Mouse (Mus musculus) liver, embryonic 15.5 days (tissue): ENCODE data around the gene Traip. TPM values are rescaled to one million over a fixed set of nuclear protein-coding genes. Genes with fewer than 3 reads are reported as not detected.

Experiments used
- ATAC-seq: fragments of 200-750 bp; cut with Nextera tagmentation; 2 replicates; pipeline ENCODE4 v1.8.0; 2017; ENCODE audit warnings: moderate number of reproducible peaks, mild to moderate bottlenecking, moderate library complexity; ENCODE audit not compliant: insufficient read depth
- H3K27ac ChIP-seq: fragments of 300-500 bp; sonication (generic); replicated peaks from 2 replicates; pipeline ENCODE4 v1.5.1; 2015; ENCODE audit warnings: mild to moderate bottlenecking, inconsistent platforms
- H3K27me3 ChIP-seq: fragments of 300-500 bp; sonication (generic); 2 replicates; pipeline ENCODE4 v1.6.1; 2015; ENCODE audit warnings: mild to moderate bottlenecking, inconsistent platforms
- H3K36me3 ChIP-seq: fragments of 300-500 bp; sonication (generic); replicated peaks from 2 replicates; pipeline ENCODE4 v1.6.1; 2015; ENCODE audit warnings: moderate library complexity, mild to moderate bottlenecking, inconsistent platforms
- H3K4me1 ChIP-seq: fragments of 300-500 bp; sonication (generic); replicated peaks from 2 replicates; pipeline ENCODE4 v1.6.1; 2015; ENCODE audit warnings: inconsistent platforms
- H3K4me2 ChIP-seq: fragments of 300-500 bp; sonication (generic); 2 replicates; pipeline ENCODE4 v1.6.1; 2015; ENCODE audit warnings: moderate library complexity, mild to moderate bottlenecking, inconsistent platforms
- H3K4me3 ChIP-seq: fragments of 300-500 bp; sonication (generic); replicated peaks from 2 replicates; pipeline ENCODE4 v1.5.1; 2015; ENCODE audit warnings: mild to moderate bottlenecking, inconsistent platforms
- H3K9ac ChIP-seq: fragments of 300-500 bp; sonication (generic); 2 replicates; pipeline ENCODE4 v1.6.1; 2015; ENCODE audit warnings: moderate library complexity, mild to moderate bottlenecking, inconsistent platforms
- H3K9me3 ChIP-seq: fragments of 300-500 bp; sonication (generic); replicated peaks from 2 replicates; pipeline ENCODE4 v1.6.1; 2016; ENCODE audit warnings: inconsistent platforms
- WGBS: fragments of 180-500 bp; shearing (Covaris S2); methylation state at CpG from one replicate; pipeline ENCODE4 v1.1.7; 2015; ENCODE audit warnings: mixed read lengths; ENCODE audit not compliant: insufficient replicate concordance; 5-methylcytosine and 5-hydroxymethylcytosine counted together
- polyA plus RNA-seq: library from polyadenylated mRNA; unstranded; fragments of >200 nt; fragmentation: Nextera tagmentation; extraction: Ambion mirVana; gene quantifications from 2 replicates; pipeline ENCODE4 v1.2.1, GENCODE M21; 2015

Gene Traip
- polyA plus RNA-seq, 1 experiment from 2014 or later, result 14.6 TPM

- Histone ChIP-seq H3K27ac (no peak overlapping the region), H3K9ac (no peak overlapping the region), H3K4me2 (no peak overlapping the region), H3K27me3 (peaks cover 35% of the 10 kb centered on the region; the same call in 1 of the 2 replicates), H3K9me3 (no peaks in the 10 kb centered on the region), H3K36me3 (no peaks in the 10 kb centered on the region), H3K4me1 (no peaks in the 10 kb centered on the region), H3K4me3 (no peak overlapping the region)
- no peak for ATAC-seq
- 69% methylated on average over 16 of the region's 16 CpGs for WGBS
Measured at GRCm38 (mm10) chr9:107914764-107915420, 35.0 kb upstream of the Traip start.

GRCm38 (mm10) chr9:107917895-107918608 is 31.9 kb upstream of the Traip start:
- Histone ChIP-seq H3K4me1 (no peaks in the 10 kb centered on the region), H3K27me3 (peaks cover 31% of the 10 kb centered on the region; the same call in 1 of the 2 replicates), H3K4me2 (no peak overlapping the region), H3K36me3 (no peaks in the 10 kb centered on the region), H3K9ac (no peak overlapping the region), H3K4me3 (no peak overlapping the region), H3K27ac (no peak overlapping the region), H3K9me3 (no peaks in the 10 kb centered on the region)
- no peak for ATAC-seq
- 50% methylated on average over 13 of the region's 13 CpGs for WGBS

GRCm38 (mm10) chr9:107918884-107919283 is 31.1 kb upstream of the Traip start:
- ATAC-seq, result no peak
- no peaks in the 10 kb centered on the region for H3K36me3 ChIP-seq
- H3K27ac ChIP-seq, result no peak overlapping the region
- H3K27me3 ChIP-seq, result peaks cover 33% of the 10 kb centered on the region
- no peak overlapping the region for H3K4me2 ChIP-seq
- WGBS, result 56% methylated on average over 6 of the region's 6 CpGs
- no peak overlapping the region for H3K4me3 ChIP-seq
- H3K9me3 ChIP-seq, result no peaks in the 10 kb centered on the region
- no peak overlapping the region for H3K9ac ChIP-seq
- no peaks in the 10 kb centered on the region; the same call in 1 of the 2 replicates for H3K4me1 ChIP-seq

DNA sequence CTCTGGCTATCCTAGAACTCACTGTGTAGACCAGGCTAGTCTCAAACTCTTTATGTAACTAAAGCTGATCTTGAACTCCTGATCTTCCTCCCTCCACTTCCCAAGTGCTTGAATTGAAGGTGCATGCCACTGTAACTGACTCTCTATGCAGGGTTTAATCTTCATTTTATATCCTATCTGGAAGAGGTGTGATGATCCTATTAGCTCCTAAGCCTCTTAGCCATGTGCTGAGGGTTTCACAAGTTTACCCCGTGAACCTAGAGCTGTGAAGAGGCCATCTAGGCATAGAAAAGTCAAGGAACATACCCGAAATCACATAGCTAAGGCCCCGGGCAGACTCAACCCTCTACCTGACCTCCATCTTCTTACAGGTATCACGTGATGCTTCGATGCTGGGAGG is 30.5 kb upstream of the Traip start:
- 54% methylated on average over 5 of the region's 5 CpGs for WGBS
- no peak for ATAC-seq
- no peak overlapping the region for H3K27ac ChIP-seq
- no peak overlapping the region for H3K4me3 ChIP-seq
- no peaks in the 10 kb centered on the region; the same call in none of the 2 replicates for H3K4me1 ChIP-seq
- no peak overlapping the region for H3K9ac ChIP-seq
- H3K9me3 ChIP-seq, result no peaks in the 10 kb centered on the region
- H3K27me3 ChIP-seq, result peaks cover 32% of the 10 kb centered on the region
- no peak overlapping the region for H3K4me2 ChIP-seq
- H3K36me3 ChIP-seq, result no peaks in the 10 kb centered on the region

- H3K4me1 ChIP-seq, result no peaks in the 10 kb centered on the region; the same call in none of the 2 replicates
- H3K9ac ChIP-seq, result no peak overlapping the region
- ATAC-seq, result no peak
- H3K4me3 ChIP-seq, result no peak overlapping the region
- no peak overlapping the region for H3K27ac ChIP-seq
- H3K36me3 ChIP-seq, result no peaks in the 10 kb centered on the region
- peaks cover 17% of the 10 kb centered on the region for H3K27me3 ChIP-seq
- no peaks in the 10 kb centered on the region for H3K9me3 ChIP-seq
- H3K4me2 ChIP-seq, result no peak overlapping the region
- 24% methylated on average over 7 of the region's 7 CpGs for whole genome bisulfite sequencing
Measured at GRCm38 (mm10) chr9:107923021-107923420, 26.9 kb upstream of the Traip start.

DNA sequence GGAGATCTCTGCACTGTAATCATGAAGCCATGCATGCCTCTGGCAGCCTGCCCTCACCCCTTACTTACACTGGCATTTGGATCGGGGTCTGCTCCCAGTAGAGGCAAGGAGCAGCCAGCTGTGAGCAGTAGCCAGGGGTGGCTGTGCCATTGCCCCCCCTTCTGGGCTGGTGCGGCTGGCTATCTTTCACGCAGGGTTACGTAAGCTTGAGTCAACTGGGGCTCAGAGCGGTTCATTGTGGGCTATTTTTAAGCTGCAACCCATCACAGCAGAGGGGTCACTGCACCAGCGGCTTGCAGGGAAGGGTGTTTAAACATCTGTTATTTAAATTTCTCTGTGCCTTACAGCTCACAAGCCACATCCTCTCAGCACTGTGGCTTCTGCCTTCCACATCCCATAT is 26.0 kb upstream of the Traip start:
- ATAC-seq, result no peak
- Histone ChIP-seq H3K4me1 (no peaks in the 10 kb centered on the region; the same call in none of the 2 replicates), H3K4me2 (no peak overlapping the region), H3K27ac (no peak overlapping the region), H3K36me3 (no peaks in the 10 kb centered on the region), H3K4me3 (no peak overlapping the region), H3K9ac (no peak overlapping the region), H3K9me3 (no peaks in the 10 kb centered on the region), H3K27me3 (peaks cover 17% of the 10 kb centered on the region)
- WGBS, result 17% methylated on average over 6 of the region's 6 CpGs

DNA sequence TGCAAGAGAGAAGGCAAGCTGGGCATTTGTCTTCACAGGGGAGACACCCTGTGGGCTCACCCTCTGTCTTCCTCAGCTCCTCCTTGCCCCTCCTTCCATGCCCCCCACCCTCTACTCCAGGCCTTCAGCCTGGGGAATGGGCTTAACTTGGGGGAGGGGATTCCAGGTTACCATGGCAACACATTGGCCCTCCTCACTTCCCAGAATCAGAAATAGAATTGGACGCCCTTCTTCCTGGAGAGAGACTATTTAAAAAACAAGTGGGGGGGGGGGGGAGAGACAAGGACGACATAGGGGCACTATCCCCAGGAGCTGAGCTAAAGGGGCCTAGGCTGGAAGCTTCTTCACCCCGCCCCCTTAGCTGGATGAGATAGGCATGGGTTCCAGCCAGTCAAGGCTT is 24.7 kb upstream of the Traip start:
- Histone ChIP-seq H3K27me3 (peaks cover 26% of the 10 kb centered on the region), H3K9me3 (no peaks in the 10 kb centered on the region), H3K9ac (no peak overlapping the region), H3K4me3 (no peak overlapping the region), H3K27ac (no peak overlapping the region), H3K4me2 (no peak overlapping the region), H3K36me3 (no peaks in the 10 kb centered on the region), H3K4me1 (no peaks in the 10 kb centered on the region; the same call in none of the 2 replicates)
- WGBS, result 34% methylated on average over 3 of the region's 3 CpGs
- ATAC-seq, result no peak

GRCm38 (mm10) chr9:107926920-107927420 is 23.0 kb upstream of the Traip start:
- no peaks in the 10 kb centered on the region for H3K9me3 ChIP-seq
- H3K9ac ChIP-seq, result no peak overlapping the region
- no peak for ATAC-seq
- H3K27me3 ChIP-seq, result peaks cover 33% of the 10 kb centered on the region
- no peak overlapping the region for H3K27ac ChIP-seq
- no peaks in the 10 kb centered on the region; the same call in none of the 2 replicates for H3K4me1 ChIP-seq
- no peak overlapping the region for H3K4me2 ChIP-seq
- WGBS, result 42% methylated on average over 9 of the region's 9 CpGs
- no peak overlapping the region for H3K4me3 ChIP-seq
- H3K36me3 ChIP-seq, result no peaks in the 10 kb centered on the region

GRCm38 (mm10) chr9:107927749-107928148 is 22.2 kb upstream of the Traip start:
- WGBS, result 81% methylated on average over 5 of the region's 5 CpGs
- H3K9ac ChIP-seq, result no peak overlapping the region
- no peaks in the 10 kb centered on the region; the same call in none of the 2 replicates for H3K4me1 ChIP-seq
- no peaks in the 10 kb centered on the region for H3K36me3 ChIP-seq
- H3K4me2 ChIP-seq, result no peak overlapping the region
- H3K27ac ChIP-seq, result no peak overlapping the region
- peaks cover 38% of the 10 kb centered on the region for H3K27me3 ChIP-seq
- H3K9me3 ChIP-seq, result no peaks in the 10 kb centered on the region
- no peak for ATAC-seq
- H3K4me3 ChIP-seq, result no peak overlapping the region

DNA sequence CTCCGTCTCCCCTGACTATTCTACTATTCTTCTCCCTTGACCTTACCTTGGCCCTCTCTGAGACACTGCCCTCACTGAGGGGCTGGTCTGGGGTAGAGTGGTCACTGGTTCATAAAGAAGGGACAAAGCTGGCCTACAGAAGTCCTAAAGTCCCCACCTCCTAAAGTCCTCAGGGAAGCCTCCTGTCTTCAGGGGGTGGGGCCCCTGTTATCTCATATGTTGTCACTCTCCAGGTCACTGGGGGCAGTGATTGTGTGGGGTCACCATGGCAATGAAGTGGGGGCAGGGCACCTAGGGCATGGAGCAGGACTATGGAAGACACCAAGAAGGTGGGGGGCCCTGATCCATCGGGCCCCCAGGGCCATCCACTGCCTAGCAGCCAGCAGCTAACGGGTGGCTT is 21.8 kb upstream of the Traip start, which contains the start of gene Actl11:
Gene Actl11 (plus strand): TSS at position 301 of the 400 bp plus-strand sequence.
- WGBS, result 67% methylated on average over 3 of the region's 3 CpGs
- H3K4me2 ChIP-seq, result no peak within 1 kb of the TSS
- H3K27me3 ChIP-seq, result peaks cover 42% of the 10 kb centered on the region
- ATAC-seq, result no peak
- no peaks in the 10 kb centered on the region; the same call in none of the 2 replicates for H3K4me1 ChIP-seq
- H3K36me3 ChIP-seq, result no peaks in the 10 kb centered on the region
- no peaks in the 10 kb centered on the region for H3K9me3 ChIP-seq
- H3K4me3 ChIP-seq, result no peak within 1 kb of the TSS
- H3K9ac ChIP-seq, result no peak within 1 kb of the TSS
- no peak within 1 kb of the TSS for H3K27ac ChIP-seq

- Histone ChIP-seq H3K27ac (no peak overlapping the region), H3K9me3 (no peaks in the 10 kb centered on the region), H3K4me2 (no peak overlapping the region), H3K9ac (no peak overlapping the region), H3K27me3 (peaks cover 66% of the 10 kb centered on the region), H3K36me3 (no peaks in the 10 kb centered on the region), H3K4me1 (peaks cover 9% of the 10 kb centered on the region), H3K4me3 (no peak overlapping the region)
- ATAC-seq, result no peak
- 69% methylated on average over 4 of the region's 4 CpGs for WGBS
Measured at GRCm38 (mm10) chr9:107932221-107932620, 17.7 kb upstream of the Traip start.
